Mouse (Mus musculus): ENCODE results near the gene R3hdm1.
"Not testable (repeated sequence)": the region's sequence is repeated elsewhere in the genome, so short reads cannot be mapped to it uniquely, and the experiment has no call there.

Gene R3hdm1

GRCm38 (mm10) chr1:128120913-128121627 lies 18.0 kb downstream of the R3hdm1 start:
- DNase-seq (ENCODE audit: low read depth, low spot score), result no peak

GRCm38 (mm10) chr1:128136222-128136621 lies 33.1 kb downstream of the R3hdm1 start:
- DNase-seq (ENCODE audit: low read depth, low spot score), result not testable (repeated sequence)

GRCm38 (mm10) chr1:128141039-128141438 lies 37.9 kb downstream of the R3hdm1 start:
- peak; percentile 65 for DNase-seq (ENCODE audit: low read depth, low spot score)

- peak; percentile 82 for DNase-seq (ENCODE audit: low read depth, low spot score)
These were observed 38.6 kb downstream of the R3hdm1 start for GRCm38 (mm10) chr1:128141737-128142136.

- DNase-seq (ENCODE audit: low read depth, low spot score), result no peak
These were observed 63.9 kb downstream of the R3hdm1 start for GRCm38 (mm10) chr1:128166956-128167355.

- DNase-seq (ENCODE audit: low read depth, low spot score), result no peak
These were observed 67.0 kb downstream of the R3hdm1 start for GRCm38 (mm10) chr1:128170104-128170503.

GRCm38 (mm10) chr1:128191426-128191825 lies 88.3 kb downstream of the R3hdm1 start:
- DNase-seq (ENCODE audit: low read depth, low spot score), result no peak

GRCm38 (mm10) chr1:128192369-128192768 lies 89.3 kb downstream of the R3hdm1 start:
- DNase-seq (ENCODE audit: low read depth, low spot score), result no peak

GRCm38 (mm10) chr1:128194011-128194410 lies 90.9 kb downstream of the R3hdm1 start:
- DNase-seq (ENCODE audit: low read depth, low spot score), result no peak

GRCm38 (mm10) chr1:128197353-128197752 lies 94.3 kb downstream of the R3hdm1 start:
- DNase-seq (ENCODE audit: low read depth, low spot score), result no peak

- DNase-seq (ENCODE audit: low read depth, low spot score), result no peak
These were observed 110.2 kb downstream of the R3hdm1 start for GRCm38 (mm10) chr1:128213261-128213660.

- no peak for DNase-seq (ENCODE audit: low read depth, low spot score)
These were observed 118.8 kb downstream of the R3hdm1 start for GRCm38 (mm10) chr1:128221886-128222285.

GRCm38 (mm10) chr1:128223304-128223703 lies 120.2 kb downstream of the R3hdm1 start:
- DNase-seq (ENCODE audit: low read depth, low spot score), result no peak

- no peak for DNase-seq (ENCODE audit: low read depth, low spot score)
These were observed 132.1 kb downstream of the R3hdm1 start for GRCm38 (mm10) chr1:128235181-128235580.

- no peak for DNase-seq (ENCODE audit: low read depth, low spot score)
These were observed 140.5 kb downstream of the R3hdm1 start, which contains the start of gene Ubxn4 for GRCm38 (mm10) chr1:128243627-128243995. Gene Ubxn4, plus strand, starts transcription at chr1:128243964.

GRCm38 (mm10) chr1:128243996-128244726 lies 141.1 kb downstream of the R3hdm1 start:
- DNase-seq (ENCODE audit: low read depth, low spot score), result peak; percentile 95

GRCm38 (mm10) chr1:128244727-128245355 lies 141.7 kb downstream of the R3hdm1 start:
- DNase-seq (ENCODE audit: low read depth, low spot score), result no peak

GRCm38 (mm10) chr1:128267061-128267460 lies 164.0 kb downstream of the R3hdm1 start:
- not testable (repeated sequence) for DNase-seq (ENCODE audit: low read depth, low spot score)

GRCm38 (mm10) chr1:128270731-128271130 lies 167.6 kb downstream of the R3hdm1 start:
- DNase-seq (ENCODE audit: low read depth, low spot score), result no peak

GRCm38 (mm10) chr1:128275908-128276307 lies 172.8 kb downstream of the R3hdm1 start:
- DNase-seq (ENCODE audit: low read depth, low spot score), result no peak

GRCm38 (mm10) chr1:128278563-128278962 lies 175.5 kb downstream of the R3hdm1 start:
- DNase-seq (ENCODE audit: low read depth, low spot score), result no peak

GRCm38 (mm10) chr1:128281753-128282152 lies 178.7 kb downstream of the R3hdm1 start:
- no peak for DNase-seq (ENCODE audit: low read depth, low spot score)

Data from telencephalon, adult 2 months (tissue).